Mouse (Mus musculus): ENCODE data around the gene Mier1.
"Not testable (repeated sequence)": the region's sequence is repeated elsewhere in the genome, so short reads cannot be mapped to it uniquely, and the experiment has no call there.

Gene Mier1

DNA sequence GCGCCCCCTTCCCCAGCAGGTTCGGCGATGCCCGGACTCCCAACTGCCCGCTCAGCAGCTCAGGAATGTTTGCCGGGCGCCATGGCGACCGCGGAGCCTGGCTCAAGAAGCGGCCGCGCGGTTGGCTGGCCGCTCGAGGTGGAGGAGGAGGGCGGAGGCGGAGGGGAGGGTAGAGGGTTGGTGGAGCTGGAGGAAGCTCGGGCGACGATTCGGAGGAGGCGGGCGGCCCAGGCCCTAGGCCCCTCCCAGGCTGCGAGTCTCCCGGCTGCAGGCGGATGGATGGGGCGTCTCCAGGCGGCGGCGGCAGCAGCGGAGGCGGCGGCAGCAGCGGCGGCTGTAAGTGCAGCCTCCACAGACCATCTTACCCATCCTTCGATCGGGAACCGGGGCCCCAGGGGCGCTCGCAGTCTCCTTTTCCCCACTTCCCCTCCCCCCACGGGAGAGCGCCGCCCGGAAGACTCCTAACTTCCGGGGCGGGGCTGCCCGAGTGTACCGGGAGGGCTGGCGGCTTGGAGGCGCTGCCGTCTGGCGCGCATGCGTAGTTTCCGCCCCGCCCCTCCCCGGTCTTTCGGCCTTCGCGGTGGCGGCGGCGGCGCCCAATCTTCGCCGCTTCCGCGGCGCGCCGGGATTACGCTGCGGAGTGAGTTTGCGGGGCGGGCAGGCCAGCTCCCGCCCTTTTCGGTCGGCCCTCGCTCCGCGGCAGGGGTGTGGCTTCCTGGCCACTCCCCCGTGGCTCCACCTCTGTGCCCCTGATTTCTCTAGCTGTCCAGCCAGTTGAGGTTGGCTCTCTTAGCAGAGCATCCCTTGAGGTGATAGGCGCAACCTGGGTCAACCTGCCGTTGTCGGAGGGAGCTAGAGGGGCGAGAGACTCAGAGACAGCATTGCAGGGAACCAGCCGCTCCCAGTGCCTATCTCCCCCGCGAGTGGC, at the start of gene Mier1, which contains the start of gene Wdr78:
Mier1 (plus strand) TSS at position 207 of the 928 bp plus-strand sequence.
Wdr78 (minus strand) TSS at position 372 of the 928 bp plus-strand sequence.
- peak; percentile 95 for DNase-seq

DNA sequence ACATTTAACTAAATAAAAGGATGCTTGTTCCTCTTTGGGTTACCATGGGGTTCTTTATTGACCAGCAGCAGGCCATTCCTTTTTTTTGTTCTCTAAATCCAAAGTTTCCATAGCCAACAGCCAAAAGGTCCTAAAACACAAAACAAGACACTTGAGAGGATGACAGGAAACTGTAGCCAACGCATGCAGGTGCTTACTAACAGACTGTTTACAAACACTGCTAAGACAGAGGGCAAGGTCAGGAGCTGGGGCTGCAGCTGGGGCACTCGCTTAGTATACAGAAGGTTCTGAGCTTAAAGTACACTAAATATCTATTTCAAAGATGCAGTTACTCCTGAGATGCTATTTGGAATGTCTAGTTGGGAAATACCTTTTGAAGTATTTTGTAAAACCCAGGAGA, 49.8 kb upstream of the Mier1 start:
- DNase-seq, result no peak

DNA sequence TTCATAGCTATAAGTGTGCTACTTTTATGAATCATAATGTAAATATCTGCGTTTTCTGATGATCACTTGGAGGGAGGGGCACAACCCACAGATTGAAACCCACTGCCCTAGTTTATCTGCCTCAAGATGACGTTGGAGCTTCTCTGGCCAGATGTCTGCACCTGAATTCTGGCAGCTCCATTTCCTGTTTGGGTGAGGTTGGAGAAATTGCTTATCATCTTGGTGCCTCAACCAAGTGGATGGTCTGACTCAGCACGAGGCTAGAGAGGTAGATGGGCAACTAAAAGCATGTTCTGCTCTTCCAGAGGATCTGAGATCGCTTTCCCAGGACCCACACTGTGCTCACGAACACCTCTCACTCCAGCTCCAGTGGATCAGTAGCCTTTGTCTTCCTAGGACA, 49.2 kb upstream of the Mier1 start:
- DNase-seq, result no peak

DNA sequence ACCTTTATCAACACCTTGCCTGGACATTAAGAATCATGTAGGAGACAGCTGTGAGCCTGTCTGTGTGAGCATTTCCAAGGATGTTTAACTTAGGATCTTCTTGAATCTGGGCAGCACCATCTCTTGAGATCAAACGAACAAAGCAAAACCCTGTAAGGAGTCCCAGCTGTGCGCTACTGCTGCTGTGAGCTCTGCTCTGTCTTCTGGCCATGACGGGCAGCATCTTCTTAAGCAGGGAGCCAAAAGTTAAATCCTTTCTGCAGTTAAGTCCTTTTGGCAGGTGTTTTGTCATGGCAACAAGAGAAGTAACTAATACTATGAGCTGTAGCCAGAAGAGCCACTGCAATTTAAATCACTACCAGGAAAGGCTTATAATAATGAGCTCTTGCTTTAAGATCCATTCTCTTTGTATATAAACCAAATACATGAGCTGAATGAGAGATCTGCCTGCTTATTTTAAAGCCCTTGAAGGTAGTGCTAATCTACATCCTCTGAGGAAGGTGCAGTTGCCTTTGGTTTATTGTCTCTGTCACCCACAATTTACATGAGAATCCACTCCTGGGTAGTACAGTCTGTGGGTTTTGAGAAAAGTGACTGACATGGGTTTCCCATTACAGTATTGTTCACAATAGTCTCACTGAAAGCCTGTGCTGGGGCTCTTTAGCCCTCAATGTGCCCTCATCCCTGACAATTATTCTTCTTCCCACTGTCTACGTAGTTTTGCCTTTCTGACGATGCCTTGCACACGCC, 46.1 kb upstream of the Mier1 start:
- DNase-seq, result no peak

DNA sequence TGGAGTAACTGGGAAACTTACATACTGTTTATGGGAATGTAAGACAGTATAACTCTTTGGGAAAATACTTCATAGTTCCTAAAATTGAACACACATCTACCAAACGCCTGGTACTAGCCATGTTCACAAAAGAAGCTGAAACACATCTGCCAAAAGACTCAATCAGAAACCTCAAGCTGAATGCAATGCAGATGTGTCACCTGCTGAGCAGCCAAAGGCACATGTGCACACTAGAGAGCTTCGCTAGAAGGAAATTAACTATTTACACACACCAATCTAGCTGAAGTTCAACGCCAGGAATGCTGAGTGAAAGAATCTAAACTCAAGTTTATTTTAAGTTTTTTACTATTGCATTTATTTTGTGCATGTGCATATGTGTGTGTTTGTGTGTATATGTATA, 43.6 kb upstream of the Mier1 start:
- DNase-seq, result no peak

DNA sequence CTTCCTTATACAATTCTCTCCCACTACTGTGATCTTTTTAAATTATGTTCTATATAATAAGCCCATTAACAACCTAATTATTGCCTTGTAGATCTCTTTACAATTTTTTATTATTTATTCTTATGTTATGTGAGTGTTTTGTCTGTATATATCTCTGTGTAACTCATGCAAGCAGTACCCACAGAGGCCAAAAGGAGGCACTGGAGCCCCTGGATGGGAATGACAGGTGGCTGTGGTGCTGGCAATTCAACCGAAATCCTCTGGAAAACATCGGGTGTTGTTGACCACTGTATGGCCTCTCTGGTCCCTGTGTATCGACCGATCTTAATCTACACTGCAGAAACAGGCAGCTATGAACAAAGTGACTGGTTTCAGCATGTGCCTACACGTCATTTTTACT, 29.0 kb upstream of the Mier1 start:
- no peak for DNase-seq

DNA sequence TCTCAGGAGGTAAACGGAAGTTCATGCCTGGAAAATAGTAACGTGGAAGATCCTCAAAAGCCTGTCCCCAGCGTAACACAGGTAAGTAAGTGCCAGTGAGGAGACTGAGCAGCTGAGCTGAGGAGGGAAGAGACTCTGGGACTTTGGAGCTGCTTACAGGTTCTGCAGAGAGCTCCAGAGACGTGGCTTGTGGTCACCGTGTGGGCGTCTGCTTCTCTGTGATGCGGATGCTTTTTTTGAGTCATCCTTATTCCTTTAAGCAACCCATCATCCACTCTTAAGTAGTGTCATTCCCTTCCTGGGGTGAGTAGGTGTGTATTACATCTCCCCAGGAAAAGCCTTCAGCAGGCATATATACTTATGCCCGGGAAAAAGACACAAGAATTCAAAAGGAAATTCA, 18.3 kb upstream of the Mier1 start:
- no peak for DNase-seq

DNA sequence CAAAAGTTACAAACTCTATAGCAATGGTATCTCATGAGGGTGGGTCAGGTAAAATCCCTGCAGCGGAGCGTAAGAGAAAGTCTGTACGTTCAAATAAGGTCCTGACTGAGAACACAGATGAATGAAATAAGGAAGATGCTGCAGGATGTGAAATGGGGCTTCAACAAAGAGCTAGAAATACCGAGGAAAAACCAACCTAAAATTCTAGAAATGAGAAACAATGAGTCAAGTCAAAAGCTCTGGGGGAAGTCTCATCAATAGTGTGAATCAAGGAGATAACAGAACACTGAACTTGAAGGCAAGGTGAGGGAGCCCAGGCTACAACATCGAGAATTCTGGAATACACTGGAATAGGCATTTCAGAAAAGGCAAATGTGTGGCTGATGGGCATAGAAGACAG, 15.7 kb upstream of the Mier1 start:
- no peak for DNase-seq

DNA sequence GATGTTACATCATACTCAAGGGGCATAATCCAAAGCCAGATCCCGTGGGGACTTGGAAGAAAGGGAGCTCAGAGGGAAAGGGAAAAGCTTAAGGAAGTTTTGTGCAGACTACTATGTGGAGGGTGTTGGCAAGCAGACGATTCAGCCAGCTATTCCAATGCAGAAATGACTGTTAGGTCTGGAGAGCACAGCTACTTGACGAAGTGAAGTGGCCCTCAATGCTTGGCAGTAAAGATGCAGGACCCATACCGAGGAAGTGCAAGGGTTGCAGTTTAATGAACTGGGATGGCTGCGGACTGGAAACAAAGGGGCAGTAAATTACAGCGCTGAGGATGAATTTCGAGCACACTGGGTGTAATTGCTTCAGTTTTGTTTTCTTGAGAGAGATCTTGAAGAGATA, 1.5 kb upstream of the Mier1 start:
- DNase-seq, result peak; percentile 64

DNA sequence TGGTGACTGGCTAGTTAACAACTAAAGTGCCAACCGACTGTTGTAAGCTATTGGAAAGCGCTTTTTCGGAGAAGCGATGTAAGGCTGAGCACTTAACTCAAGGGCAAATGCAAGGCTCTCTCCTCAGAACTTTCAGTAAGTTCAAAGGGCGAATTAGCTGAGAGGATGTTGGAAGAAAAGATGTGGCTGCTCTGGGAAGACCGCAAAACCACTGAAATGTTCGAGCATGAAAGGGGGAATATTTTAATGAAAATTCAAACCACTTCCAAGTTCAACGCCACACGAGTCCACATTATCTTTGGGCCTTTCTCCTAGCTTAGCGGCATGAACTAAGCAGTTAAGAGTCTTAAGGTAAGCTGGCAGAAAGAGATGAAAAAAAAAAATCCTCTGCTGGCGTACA, 788 bp upstream of the Mier1 start:
- DNase-seq, result no peak

DNA sequence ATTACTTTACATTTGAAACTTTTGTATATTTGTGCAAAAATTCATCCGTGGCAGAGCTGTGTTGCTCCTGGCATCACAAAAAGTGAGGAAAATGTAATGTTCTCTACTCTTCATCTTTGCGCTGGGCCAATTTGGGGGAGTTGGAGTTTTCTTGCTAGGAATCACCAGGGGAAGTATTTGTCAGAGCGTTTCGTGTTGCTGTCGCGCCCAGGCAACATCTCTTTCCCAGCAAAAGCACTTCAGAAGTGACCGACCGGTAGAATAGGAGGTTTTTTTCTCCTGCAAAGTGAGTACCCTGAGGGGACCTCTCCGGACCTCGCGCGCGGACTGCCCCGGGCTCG, 4.7 kb downstream of the Mier1 start:
- DNase-seq, result no peak

DNA sequence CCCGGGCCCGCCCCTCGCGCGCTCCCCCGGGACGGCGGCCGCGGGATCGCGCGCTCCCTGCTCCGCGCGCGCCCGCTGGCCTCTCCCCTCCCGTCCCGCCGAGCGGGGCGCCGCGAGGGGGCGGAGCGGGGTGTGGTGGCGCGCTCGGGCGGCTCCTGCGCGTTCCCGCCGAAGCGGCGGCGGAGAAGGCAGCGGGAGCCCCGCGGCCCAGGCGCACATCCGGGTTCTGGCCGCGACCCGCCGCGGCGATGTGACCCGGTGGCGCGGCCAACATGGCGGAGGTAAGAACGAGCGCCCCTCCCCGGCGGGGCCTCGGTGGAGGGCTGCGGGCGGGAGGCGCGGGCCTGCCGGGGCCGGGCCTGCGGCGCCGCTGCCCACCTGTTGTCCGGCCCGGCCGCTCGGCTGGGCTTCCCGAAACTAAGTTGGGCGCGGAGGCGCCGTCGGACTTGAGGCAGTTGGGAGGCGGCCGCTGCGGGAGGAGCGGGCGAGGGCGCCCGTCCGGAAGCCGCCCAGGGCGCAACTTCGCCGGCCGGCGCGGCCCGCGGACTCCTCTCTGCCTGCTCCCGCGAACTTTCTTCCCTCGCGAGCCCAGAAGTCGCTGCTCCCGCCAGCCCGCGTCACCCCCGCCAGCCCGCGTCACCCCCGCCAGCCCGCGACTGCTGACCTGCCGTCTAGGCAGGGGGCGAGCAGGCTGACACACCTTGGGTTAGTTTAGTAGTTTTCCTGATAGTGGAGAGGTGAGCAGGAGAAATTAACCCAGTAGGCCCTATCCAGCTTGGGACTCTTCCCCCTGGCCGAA, 5.2 kb downstream of the Mier1 start:
- peak; percentile 86 for DNase-seq

DNA sequence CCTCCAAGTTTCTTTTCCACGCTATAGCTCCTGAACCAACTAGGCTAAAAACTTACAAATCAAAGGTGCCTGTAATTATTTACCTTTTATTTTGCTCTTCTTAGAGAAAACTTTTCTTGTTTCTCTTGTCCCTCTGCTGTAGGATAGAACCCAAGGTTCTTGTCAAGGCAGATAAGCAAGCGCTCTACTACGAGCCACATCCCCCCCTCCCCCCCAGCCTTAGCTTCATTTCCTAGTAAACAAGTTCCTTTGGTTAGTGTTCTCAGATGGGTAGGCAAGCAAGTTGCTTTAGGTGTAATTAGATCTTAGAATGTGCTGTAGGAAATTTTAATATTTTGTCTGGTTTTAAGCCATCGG, 5.8 kb downstream of the Mier1 start:
- no peak for DNase-seq

DNA sequence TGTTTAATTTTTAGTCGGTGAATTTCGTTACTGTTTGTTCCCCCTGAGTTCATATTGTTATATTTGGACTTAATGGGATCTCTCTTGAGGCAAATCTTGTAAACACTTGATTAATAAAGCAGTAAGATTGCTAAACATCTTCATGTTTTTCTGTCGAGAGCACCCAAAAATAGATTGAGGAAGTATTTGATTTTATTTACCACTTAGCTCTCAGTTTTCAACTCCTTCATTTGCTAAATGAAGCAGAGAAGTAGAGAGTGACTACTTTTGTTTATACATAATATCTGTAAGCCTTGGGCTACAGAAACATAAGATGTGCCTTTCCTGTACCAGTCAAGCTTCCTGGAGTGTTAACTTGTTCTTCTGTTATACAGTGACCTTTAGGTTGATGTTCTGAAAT, 6.2 kb downstream of the Mier1 start:
- no peak for DNase-seq

DNA sequence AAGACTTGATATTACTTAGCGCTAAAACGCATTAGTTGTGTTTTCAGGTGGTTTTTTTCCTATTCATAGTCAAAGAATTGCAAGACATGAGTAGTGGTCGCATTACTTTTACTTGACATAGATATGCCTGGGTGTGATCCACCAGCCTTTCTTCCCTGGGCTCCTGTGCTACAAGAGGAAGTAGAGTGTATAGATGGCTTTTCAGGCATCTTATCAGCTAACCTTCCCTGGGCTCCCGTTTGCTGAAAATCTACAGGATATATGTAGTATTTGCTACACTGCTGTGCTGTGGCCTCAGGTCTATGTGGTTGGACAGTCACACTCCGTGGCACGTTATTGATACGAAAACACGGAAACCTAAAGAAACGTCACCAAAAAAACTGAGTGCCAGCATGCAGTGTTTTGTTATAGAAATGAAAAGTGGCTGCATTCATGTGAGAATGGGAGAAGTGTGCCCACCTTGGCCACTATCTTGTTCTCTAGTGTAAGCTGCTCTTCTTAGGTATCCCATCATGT, 6.7 kb downstream of the Mier1 start:
- no peak for DNase-seq

DNA sequence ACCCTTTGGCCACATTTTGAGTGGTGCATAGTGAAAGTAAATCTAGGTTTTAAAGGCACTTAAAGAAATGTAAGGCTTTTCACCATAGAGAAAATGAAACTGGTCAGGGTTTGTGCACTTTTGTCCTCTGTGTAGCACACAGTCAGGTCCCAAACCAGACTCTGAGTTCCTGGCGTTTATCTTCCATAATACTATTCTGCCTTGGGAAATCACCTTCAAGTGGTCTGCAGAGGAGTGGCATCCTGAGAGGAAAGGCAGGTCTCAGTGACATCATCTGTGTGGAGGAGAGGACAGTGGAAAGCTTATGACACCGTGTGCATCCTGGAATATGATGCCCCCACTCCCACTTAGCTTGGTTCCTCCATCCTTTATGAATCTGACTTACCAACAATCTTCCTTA, 8.9 kb downstream of the Mier1 start:
- no peak for DNase-seq

DNA sequence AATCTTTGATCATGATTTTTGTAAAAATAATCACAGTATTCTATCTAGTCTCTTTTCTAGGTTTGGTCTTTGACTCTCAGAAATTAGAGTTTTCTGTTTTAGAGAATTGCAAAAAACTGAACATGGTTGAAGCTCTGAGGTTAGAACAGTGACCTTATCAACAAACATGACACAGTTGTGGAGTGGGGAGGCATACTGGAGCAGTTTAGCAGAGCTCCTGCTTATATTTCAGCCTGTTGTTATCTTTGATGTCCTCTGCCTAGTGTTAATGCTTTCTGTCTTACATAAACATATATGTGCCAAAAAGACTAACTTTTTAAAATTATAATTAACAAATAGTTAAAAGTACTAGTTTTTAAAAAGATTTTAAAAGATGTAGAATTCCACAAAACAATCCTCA, 9.4 kb downstream of the Mier1 start:
- no peak for DNase-seq

DNA sequence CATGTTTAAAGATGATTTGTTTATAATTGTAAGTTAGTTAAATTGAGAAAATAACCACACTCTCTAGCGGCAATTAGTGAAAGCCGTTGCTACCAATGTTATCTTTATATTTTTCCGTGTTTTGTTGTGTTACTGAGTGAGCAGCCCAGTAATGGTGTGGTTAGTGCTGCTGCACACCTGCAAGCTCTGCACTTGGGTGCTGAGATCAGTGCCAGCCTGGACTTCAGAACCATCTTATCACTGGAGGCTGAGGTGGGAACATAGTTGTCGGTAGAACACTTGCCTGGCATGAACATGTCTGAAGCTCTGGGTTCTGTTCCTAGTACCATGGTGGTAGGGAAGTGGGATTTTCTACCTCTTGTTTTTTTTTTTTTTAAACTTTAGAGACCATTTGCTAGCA, 12.3 kb downstream of the Mier1 start:
- DNase-seq, result no peak

DNA sequence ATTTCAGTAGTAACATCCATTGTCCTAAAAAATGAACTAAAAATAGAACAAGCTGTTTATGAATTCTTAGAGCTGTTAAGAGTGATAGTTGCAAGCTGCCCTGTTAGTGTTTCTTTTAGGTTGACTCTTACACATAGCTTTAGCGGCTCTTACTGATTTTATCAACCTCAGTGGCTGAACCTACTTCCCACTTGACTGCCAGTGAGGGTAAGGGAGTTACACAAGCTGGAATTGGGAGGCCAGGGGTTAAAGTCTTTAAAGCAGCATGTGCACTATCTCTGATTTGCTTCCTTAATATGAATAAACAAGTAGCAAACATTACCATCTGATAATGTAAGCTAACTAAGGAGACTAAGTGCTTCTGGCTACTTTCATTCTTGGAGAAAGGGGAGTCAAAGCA, 22.8 kb downstream of the Mier1 start:
- DNase-seq, result no peak

DNA sequence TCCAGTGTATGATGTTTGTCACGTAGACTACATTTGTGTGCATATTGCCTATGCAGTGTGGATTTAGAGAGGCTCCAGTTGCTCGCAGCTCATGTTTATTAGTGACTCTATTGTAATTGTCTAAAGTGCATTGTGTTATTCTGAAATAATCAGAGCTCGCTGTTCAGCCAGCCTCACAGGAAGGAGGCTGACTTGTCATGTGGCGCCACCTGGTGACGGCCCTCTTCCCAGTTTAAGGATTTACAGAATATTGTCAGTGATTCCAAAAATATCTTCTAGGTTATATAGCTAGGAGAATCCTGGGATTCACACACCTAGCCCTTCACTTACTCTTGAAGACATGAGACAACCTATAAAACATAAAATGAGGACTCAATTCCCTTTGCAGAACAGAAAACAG, 32.1 kb downstream of the Mier1 start:
- peak; percentile 90 for DNase-seq

DNA sequence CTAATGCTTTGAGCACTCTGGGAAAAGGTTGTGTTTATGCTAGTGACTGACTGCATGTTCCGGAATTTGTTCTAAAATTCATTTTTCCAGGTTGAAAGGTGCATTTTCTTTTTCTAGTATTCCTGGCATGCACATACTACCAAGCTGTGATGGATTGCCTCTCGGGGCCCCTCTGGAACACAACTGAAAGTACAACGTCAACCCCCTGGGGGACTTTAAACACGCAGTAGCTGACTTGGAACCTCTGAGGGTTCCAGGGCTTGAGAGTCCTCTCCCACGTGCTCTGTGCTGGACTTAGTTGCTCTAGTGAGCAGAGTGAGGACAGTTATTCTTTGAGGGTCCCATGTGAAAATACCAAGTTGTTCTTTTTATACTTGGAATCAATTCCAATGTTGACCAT, 37.8 kb downstream of the Mier1 start:
- DNase-seq, result no peak

DNA sequence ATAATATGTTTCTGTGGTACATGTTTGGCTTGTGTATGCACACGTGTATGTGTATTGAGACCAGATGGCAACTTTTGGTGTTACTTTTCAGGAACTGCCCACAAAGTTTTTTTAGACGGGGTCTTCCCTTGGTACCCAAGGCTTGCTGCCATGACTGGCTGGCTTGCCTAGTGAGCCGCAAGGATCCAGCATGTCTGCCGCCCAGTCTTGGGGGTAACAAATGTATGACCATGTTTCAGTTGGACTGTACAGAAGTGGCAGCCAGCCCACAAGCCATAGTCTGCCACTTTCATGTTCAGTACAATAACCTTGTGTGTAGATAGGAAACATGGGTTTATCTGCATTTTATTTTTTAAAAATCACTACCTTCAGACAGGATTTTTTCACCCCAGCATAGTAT, 44.6 kb downstream of the Mier1 start:
- no peak for DNase-seq

DNA sequence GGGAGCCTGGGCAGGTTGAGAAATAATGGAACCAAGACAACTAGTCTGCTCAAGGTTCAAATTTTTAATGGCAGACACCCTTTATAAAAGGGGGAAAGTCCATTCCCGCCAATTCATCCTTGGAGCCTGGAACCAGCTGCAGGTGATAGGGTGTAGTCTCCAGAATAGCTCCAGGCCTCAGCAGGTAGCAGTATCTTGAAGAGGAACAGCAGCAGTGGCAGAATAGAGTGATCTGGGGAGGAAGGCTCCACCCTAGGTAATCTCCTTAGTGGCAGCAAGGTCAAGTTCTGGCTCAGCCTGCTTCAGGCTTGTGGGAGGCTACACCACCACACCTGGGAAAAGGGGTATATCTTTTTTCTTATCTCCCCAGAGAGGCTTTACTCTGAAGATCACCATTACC, 52.0 kb downstream of the Mier1 start:
- DNase-seq, result not testable (repeated sequence)

Data from lung, postnatal 14 days (tissue).